Mouse (Mus musculus) retina, adult 2 months (tissue): ENCODE data around the gene Arpin.

Source experiments
- DNase-seq: peaks from one replicate; pipeline ENCODE4 v3.0.0-alpha.2; 2012; ENCODE audit warnings: low read depth, low spot score

Gene Arpin

DNA sequence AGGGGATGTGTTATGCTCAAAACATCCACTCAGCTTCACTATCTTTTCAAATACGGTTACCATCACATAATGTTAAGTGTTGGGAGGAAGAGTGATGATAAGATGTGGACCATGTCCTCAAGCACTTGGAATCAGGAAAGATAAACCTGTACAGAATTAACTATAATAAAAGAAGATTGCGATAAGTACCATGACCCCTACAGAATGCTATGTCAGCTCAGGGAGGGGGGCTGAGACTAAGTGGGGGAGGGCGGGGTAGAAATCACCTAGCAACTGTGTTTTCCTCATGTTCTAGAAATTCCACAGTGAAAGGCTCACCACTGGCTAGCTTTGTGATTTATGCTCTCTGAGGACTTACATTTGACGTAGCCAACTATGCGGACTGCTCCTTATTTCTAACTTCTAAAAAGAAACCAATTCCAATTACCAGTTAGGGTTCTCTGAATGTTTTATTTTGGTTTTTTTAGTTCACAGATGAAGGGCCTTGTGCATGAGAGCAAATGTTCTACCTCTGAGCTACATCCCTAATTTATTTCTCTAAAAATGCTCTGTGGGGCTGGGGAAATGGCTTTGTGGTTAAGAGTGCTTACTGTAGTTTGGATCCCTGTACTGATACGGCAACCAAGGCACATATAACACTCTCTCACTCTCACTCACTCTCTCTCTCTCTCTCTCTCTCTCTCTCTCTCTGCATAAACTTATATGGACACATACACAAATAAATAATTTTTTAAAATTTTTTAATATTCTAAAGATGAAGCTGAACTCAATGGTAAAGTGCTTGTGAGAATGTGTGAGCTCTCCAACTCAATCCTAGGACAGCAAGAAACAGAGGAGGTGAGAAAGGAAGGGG lies 42.4 kb downstream of the Arpin start:
- no peak for DNase-seq

DNA sequence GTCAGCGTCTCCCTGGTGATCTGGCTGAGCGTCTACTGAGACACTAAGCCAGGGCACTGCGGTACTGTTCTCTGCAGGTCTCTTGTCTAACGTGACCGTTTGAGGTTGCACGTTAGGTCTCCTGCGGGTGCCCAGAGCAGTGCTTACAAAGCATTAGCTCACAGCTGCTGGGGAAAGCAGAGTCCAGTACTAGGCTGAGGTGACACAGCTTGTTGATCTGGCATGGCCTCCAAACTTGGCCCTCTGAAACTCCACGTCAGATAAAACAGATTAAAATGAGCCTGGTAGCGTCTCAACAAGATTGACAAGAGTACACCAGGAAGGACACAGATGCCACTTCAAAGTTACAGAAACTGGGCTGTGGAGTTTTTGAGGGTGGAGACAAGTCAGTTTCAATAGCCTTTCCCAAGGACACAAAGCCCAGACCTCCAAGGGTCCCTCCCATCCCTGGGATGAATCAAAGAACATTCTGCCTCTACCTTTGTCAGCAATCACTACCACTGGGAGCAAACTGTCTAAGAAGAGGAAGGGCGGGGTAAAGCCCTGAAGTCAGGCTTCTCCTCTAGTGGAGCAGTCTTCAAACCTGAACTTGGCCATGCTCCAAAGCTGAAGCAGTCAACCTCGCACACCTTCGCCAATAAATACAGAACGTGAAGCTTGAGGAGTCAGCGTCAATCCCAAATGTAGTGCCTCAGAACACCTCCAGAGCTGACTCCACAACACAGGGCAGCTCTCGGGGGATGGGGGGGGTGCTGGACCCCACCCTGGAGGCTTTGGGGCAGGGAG lies 44.5 kb downstream of the Arpin start:
- no peak for DNase-seq

DNA sequence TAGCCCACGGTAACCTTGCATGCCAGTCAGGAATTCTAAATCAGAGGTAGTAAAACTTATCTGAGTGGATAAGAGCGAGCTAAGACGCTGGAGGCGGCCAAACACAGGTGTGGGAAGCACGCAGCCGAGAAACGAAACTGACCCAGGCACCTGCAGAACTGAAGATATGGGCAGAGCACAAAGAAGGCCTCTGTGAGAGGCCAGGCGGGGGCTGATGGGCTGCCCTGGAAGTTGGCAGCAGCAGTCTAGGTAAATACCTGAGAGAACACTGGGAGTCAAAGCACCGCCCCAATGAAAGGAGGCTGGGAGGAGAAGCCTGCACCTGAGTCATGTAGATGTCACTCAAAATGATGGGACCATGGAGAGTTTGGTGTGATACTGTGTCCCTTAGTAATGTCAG lies 46.6 kb downstream of the Arpin start:
- DNase-seq, result no peak

DNA sequence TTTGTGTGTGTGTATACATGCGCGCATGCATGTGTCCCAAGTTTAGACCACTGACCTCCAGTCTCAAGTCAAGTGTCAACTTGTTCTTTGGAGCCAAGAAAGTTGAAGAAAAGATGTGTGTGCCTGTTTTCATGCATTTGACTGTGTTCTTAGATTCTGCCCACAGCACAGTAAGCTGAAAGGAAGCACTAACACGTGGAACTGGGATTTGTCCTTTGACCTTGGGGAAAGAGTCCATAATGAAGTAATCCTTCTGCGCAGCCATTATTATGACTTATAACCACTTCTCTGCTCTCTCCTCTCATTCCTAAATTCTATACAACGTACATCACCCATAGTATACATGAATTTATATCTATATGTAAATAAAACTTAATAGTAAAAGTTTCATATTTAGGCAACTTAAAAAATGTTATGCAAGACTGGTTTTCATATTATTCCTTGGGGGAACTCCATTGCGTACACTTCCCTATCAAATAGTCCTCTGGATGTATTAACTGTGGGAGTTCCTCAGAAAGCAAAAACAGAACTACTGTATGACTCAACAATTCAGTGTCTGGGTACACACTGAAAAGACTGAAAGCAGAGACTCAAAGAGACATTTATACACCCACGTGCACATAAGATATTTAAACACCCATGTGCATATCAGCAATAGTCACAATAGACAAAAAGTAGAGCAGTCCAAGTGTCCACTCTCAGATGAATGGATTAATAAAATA lies 51.4 kb downstream of the Arpin start:
- no peak for DNase-seq

DNA sequence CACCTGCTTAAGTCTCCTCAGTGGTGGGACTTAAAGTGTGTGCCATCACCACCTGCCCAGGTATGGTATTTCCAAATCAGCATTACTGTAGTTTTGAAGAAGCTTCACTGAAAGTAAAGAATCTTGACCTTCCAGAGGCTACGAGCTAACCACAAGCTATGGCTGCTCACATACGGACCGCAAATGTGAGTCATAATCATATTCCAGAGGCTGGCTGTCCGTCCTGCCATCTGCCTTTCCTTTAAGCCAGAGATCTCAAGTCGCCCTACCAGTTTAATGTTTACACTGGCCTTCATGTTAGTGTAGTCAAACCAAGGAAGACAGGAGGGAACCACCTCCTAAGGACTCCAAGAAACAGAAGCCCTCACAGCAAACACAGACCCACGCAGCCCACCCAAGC lies 53.3 kb downstream of the Arpin start:
- DNase-seq, result no peak

DNA sequence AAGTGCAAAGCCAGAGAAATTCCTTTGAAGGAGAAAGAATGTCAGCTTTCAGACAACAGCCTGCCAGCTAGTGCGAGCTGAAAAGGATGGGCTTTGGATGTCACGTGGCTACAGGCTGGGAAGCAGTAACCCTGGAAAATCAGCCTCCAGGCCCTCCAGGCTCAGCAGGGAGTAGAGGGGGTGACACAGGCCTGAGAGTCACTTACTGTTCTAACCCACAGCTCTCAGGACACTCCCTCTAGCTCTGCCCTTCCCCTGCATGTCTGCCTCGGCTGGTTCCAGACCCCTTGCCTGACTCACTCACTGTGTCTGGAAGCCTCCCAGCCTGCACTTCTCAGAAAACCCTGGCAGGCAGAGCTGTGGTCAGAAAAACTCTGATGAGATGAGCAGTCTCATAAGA lies 54.2 kb downstream of the Arpin start:
- DNase-seq, result no peak

DNA sequence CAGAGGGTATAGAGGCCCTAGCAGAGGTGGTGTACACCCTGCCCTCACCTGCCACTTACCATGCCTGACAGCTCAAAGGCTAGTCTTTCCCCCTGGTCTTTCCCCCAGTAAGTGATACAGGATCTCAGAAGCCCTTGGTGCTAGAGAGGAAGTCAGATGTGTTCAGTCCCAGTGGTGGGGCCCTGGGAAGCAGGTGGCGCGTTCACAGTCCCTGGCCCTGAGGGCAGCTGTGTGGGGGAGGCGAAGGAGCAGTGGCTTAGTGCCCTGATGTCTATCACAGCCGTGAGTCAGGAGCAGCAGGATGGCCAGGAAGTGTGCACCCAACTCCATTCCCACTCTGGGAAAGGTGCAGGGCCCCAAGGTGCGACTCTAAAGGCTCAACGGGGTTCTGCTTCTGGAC lies 55.1 kb downstream of the Arpin start:
- DNase-seq, result no peak

DNA sequence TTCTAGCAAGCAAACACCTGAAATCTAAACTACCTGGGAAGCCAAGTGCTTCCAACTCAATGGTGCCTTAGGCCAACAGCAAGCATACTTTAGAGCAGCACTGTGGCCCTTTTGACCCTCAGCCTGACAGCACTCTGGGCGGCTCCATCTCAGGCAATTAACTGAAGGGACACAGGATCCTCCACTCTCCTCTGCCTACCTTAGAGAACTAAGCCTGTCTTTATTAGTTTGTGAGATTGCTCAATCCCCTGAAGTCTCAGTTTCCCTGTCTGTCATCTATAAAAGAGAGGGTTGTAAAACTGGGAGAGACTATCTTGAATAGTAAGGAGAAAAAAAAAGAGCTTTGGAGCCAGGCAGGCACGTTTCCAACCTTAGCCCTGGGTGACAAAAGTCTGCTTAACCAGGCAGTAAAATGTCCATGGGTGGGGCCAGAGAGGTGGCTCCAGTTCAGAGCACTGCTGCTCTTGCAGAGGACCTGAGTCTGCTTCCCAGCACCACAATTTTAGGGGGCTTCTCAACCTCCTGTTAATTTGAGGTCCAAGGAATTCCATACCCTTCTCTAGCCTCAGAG lies 56.6 kb downstream of the Arpin start:
- no peak for DNase-seq
